Comparison of ENCODE assay signal across 8 mouse cellular contexts in the genomic region with DNA sequence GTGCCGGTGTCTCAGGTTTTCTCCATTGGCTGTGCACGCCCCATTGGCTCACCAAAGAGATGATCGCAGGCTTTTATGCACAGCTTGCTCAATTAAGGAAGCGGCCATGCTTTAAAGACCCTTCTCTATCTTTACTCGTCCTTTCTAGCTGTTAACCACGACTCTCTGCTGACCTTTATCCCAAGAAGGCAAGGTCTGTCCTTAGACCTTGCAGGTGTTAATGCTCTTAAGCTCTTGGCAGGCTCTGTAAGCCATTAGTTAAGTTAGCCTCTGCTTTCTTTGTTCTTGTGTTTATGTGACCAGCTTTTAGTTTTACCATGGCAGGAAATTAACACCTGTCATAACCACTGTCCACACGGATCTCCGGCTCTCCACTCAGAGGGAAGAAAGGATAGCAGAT. TPM values are rescaled to one million over a fixed set of nuclear protein-coding genes. Genes with fewer than 3 reads are reported as not detected.
DNase-seq lines count a peak whose midpoint lies in the region; ATAC-seq lines count a peak whose summit lies in the region.

No protein-coding gene starts in this region.

- H3K4me2 ChIP-seq in heart, embryonic 11.5 days, result peak overlapping the region; percentile 68
- peak overlapping the region; percentile 80 for H3K4me2 ChIP-seq in hindbrain, embryonic 16.5 days (ENCODE audit: low read length)
- H3K4me2 ChIP-seq in midbrain, embryonic 11.5 days, result peak overlapping the region; percentile 96

- H3K9me3 ChIP-seq in heart, embryonic 11.5 days (replicated peaks; ENCODE audit: control insufficient read depth, low read length), result no peaks in the 10 kb centered on the region
- H3K9me3 ChIP-seq in hindbrain, embryonic 16.5 days (ENCODE audit: control insufficient read depth, low read length), result no peaks in the 10 kb centered on the region
- no peaks in the 10 kb centered on the region for H3K9me3 ChIP-seq in midbrain, embryonic 11.5 days (ENCODE audit: control insufficient read depth, low read length)

- H3K27ac ChIP-seq in heart, embryonic 11.5 days (ENCODE audit: low read depth, low read length), result no peak overlapping the region
- H3K27ac ChIP-seq in hindbrain, embryonic 16.5 days (ENCODE audit: low read depth, low read length), result peak overlapping the region; percentile 23; the same call in 1 of the 2 replicates
- no peak overlapping the region for H3K27ac ChIP-seq in midbrain, embryonic 11.5 days (ENCODE audit: low read depth, low read length)

- WGBS in heart, embryonic 11.5 days (ENCODE audit: insufficient replicate concordance), result 78% methylated on average over 8 of the region's 8 CpGs
- 50% methylated on average over 8 of the region's 8 CpGs for WGBS in hindbrain, embryonic 16.5 days
- WGBS in midbrain, embryonic 11.5 days, result 54% methylated on average over 8 of the region's 8 CpGs

- H3K36me3 ChIP-seq in heart, embryonic 11.5 days (ENCODE audit: control insufficient read depth, insufficient read depth, low read length), result 0 out of 2 replicates have a peak, but pooled peaks cover 2% of the 10 kb centered on the region
- H3K36me3 ChIP-seq in hindbrain, embryonic 16.5 days (ENCODE audit: control insufficient read depth, insufficient read depth, low read length), result no peaks in the 10 kb centered on the region
- H3K36me3 ChIP-seq in midbrain, embryonic 11.5 days (ENCODE audit: control insufficient read depth, insufficient read depth, low read length), result no peaks in the 10 kb centered on the region

- peaks cover 14% of the 10 kb centered on the region for H3K4me1 ChIP-seq in heart, embryonic 11.5 days (ENCODE audit: control insufficient read depth, insufficient read depth, low read length)
- peaks cover 19% of the 10 kb centered on the region for H3K4me1 ChIP-seq in hindbrain, embryonic 16.5 days (ENCODE audit: control insufficient read depth, insufficient read depth, low read depth, low read length)
- H3K4me1 ChIP-seq in midbrain, embryonic 11.5 days (ENCODE audit: control insufficient read depth, insufficient read depth, low read length), result peaks cover 14% of the 10 kb centered on the region

- no peaks in the 10 kb centered on the region for H3K27me3 ChIP-seq in heart, embryonic 11.5 days (ENCODE audit: control insufficient read depth, insufficient read depth, low read length)
- H3K27me3 ChIP-seq in hindbrain, embryonic 16.5 days (replicated peaks; ENCODE audit: control insufficient read depth, insufficient read depth, low read length), result no peaks in the 10 kb centered on the region
- H3K27me3 ChIP-seq in midbrain, embryonic 11.5 days (ENCODE audit: control insufficient read depth, insufficient read depth, low read length), result no peaks in the 10 kb centered on the region

- H3K4me3 ChIP-seq in heart, embryonic 11.5 days (ENCODE audit: low read depth, low read length), result peak overlapping the region; percentile 69
- H3K4me3 ChIP-seq in hindbrain, embryonic 16.5 days (ENCODE audit: low read length), result peak overlapping the region; percentile 85
- 0 out of 2 replicates have a peak overlapping the region, but pooled peaks have one; percentile 84 for H3K4me3 ChIP-seq in midbrain, embryonic 11.5 days (ENCODE audit: low read depth, low read length)

- no peak for DNase-seq in heart, postnatal 4 days
- DNase-seq in MN1 (ENCODE audit: low spot score), result peak; percentile 10
- DNase-seq in midbrain, embryonic 11.5 days (ENCODE audit: low spot score, missing footprints), result no peak
- DNase-seq in adrenal gland, postnatal 14 days, result no peak
- no peak for DNase-seq in urinary bladder, postnatal 25 days (ENCODE audit: low spot score)

- peak overlapping the region; percentile 91; the same call in 1 of the 2 replicates for H3K9ac ChIP-seq in heart, embryonic 11.5 days (ENCODE audit: low read depth, low read length)
- peak overlapping the region; percentile 89 for H3K9ac ChIP-seq in hindbrain, embryonic 16.5 days (ENCODE audit: low read depth, low read length)
- H3K9ac ChIP-seq in midbrain, embryonic 11.5 days (ENCODE audit: low read length), result 0 out of 2 replicates have a peak overlapping the region, but pooled peaks have one; percentile 18

- no peak for ATAC-seq in heart, embryonic 11.5 days (replicated peaks; ENCODE audit: insufficient number of reproducible peaks, low FRiP score, low TSS enrichment)
- no peak for ATAC-seq in hindbrain, embryonic 16.5 days
- ATAC-seq in midbrain, embryonic 11.5 days (ENCODE audit: low FRiP score), result no peak
- no peak for ATAC-seq in activated CD4-positive, CD25-positive, alpha-beta regulatory T cell, adult 4 months

RNA-seq across cellular contexts. Expression of gene Rars2, which starts 1.4 kb away (rescaled TPM):
- polyA plus RNA-seq in heart, embryonic 11.5 days (2014; fragmentation: Nextera tagmentation; extraction: Ambion mirVana), result 54.8 and 56.3 TPM in 2 replicates
- total RNA-seq in heart, postnatal 4 days (2021), result 10 to 100 TPM; 30.1 to 33.6 TPM
- 47.4 and 49.4 TPM in 2 replicates for polyA plus RNA-seq in hindbrain, embryonic 16.5 days (2015; fragmentation: Nextera tagmentation; extraction: Ambion mirVana)
- 77.3 and 84.5 TPM in 2 replicates for polyA plus RNA-seq in midbrain, embryonic 11.5 days (2014; fragmentation: Nextera tagmentation; extraction: Ambion mirVana)
- 43.1 and 51.2 TPM in 2 replicates for total RNA-seq in adrenal gland, postnatal 14 days (2021)
- polyA plus RNA-seq in activated CD4-positive, CD25-positive, alpha-beta regulatory T cell, adult 4 months (2017; shearing (Covaris generic)), result 10 to 100 TPM; 41.4 to 45.1 TPM

RNA-seq across cellular contexts. Expression of gene Orc3, which starts 1.4 kb away (rescaled TPM):
- 84.7 and 90.1 TPM in 2 replicates for polyA plus RNA-seq in heart, embryonic 11.5 days (2014; fragmentation: Nextera tagmentation; extraction: Ambion mirVana)
- 10 to 100 TPM; 47.8 to 52.3 TPM for total RNA-seq in heart, postnatal 4 days (2021)
- polyA plus RNA-seq in hindbrain, embryonic 16.5 days (2015; fragmentation: Nextera tagmentation; extraction: Ambion mirVana), result 71.0 and 76.9 TPM in 2 replicates
- 127 and 135 TPM in 2 replicates for polyA plus RNA-seq in midbrain, embryonic 11.5 days (2014; fragmentation: Nextera tagmentation; extraction: Ambion mirVana)
- 62.1 and 76.6 TPM in 2 replicates for total RNA-seq in adrenal gland, postnatal 14 days (2021)
- 100 to 1,000 TPM in 1 of 2 experiments, 10 to 100 TPM in 1; 95.7 to 107 TPM for polyA plus RNA-seq in activated CD4-positive, CD25-positive, alpha-beta regulatory T cell, adult 4 months (2017; shearing (Covaris generic))

Comparison
In these comparisons a context has a peak if more than half of its experiments do, and no peak if none do; other contexts are left out.
1. H3K9ac ChIP-seq: peak in every context shown above with its lines; median percentile 91 in heart, embryonic 11.5 days; 89 in hindbrain, embryonic 16.5 days; 18 in midbrain, embryonic 11.5 days.